Mouse (Mus musculus): ENCODE measurements around the gene Hmgcr. TPM values are rescaled to one million over a fixed set of nuclear protein-coding genes. Genes with fewer than 3 reads are reported as not detected.

Hmgcr gene
- total RNA-seq, 1 experiment = 143 TPM

DNA sequence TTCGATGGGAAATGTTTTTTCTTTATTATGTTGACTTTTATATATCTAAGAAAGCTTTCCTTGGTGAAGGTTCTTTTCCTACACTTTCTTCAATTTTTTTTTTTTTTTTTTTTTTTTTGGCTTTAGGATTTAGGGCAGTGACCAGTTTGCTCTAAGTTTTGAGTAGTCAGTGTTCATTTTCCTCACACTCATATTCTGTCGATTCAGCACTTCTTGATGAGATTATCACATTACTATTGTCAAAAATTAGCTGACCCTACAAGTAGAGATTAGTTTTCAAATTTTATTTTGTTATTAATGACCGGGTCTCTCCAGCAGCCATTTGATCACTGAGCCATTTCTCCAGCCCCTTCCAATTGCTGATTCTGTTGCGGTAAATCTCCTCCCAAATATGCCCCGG, 19.2 kb upstream of the Hmgcr start:
- no peaks in the 10 kb centered on the region for H3K4me1 ChIP-seq (ENCODE audit: control insufficient read depth in 2 of 2, insufficient read depth in 2 of 2, low read length in 2 of 2, poor library complexity in 1 of 2)
- in situ Hi-C loops (cut with MboI; ENCODE audit: low sequenced_read_pairs in 2 of 2, unreplicated experiment in 2 of 2) = no loop called here
- no peak overlapping the region for H3K9ac ChIP-seq (ENCODE audit: insufficient read depth, low read depth, low read length, poor library complexity, severe bottlenecking)
- no peak for TF ChIP-seq ZNF384 (IDR thresholded peaks at IDR 0.05; ENCODE audit: low read depth, low read length)
- TF ChIP-seq CHD2 (IDR thresholded peaks at IDR 0.05; ENCODE audit: low read depth, low read length) = no peak
- TF ChIP-seq ZC3H11A (IDR thresholded peaks at IDR 0.05; ENCODE audit: borderline replicate concordance, low read depth, low read length) = no peak
- TF ChIP-seq HCFC1 (IDR thresholded peaks at IDR 0.05; ENCODE audit: borderline replicate concordance, insufficient read depth, low read length) = no peak
- peak; percentile 75 for TF ChIP-seq MAFK (IDR thresholded peaks at IDR 0.05; ENCODE audit: insufficient read depth, low read depth, low read length)
- no peaks in the 10 kb centered on the region for H3K9me3 ChIP-seq (ENCODE audit: control insufficient read depth, insufficient read depth, low read depth, low read length)
- no peak for DNase-seq (ENCODE audit: low read depth, low spot score)
- H3K4me3 ChIP-seq (ENCODE audit: insufficient read depth in 1 of 2, low read depth in 1 of 2, low read length in 2 of 2, poor library complexity in 1 of 2, severe bottlenecking in 1 of 2) = no peak overlapping the region
- no peaks in the 10 kb centered on the region for H3K36me3 ChIP-seq (ENCODE audit: control insufficient read depth, insufficient read depth, low read length, poor library complexity, severe bottlenecking)
- H3K27ac ChIP-seq (ENCODE audit: insufficient read depth, low read depth, low read length, poor library complexity, severe bottlenecking) = no peak overlapping the region

DNA sequence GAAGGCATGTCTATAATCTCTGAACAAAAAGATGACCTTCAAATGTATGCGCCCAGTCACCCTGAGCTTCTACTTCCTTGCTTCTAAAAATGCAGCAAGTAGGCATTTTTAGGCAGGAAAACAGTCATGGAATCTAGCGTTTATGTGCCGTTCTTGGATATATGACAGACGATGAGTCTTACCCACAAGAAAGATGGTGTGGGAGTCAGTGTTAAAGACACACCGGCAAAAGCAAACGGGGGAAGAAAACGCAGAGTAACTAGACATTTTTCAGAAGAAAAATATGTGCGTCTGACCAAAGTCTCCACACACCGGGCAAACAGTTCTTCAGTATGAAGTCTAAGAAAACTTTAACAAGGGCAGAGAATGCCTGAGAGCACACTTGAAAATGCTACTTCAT, 16.5 kb upstream of the Hmgcr start:
- Histone ChIP-seq H3K27ac (ENCODE audit: insufficient read depth, low read depth, low read length, poor library complexity, severe bottlenecking) (no peak overlapping the region), H3K4me3 (ENCODE audit: insufficient read depth in 1 of 2, low read depth in 1 of 2, low read length in 2 of 2, poor library complexity in 1 of 2, severe bottlenecking in 1 of 2) (no peak overlapping the region), H3K4me1 (ENCODE audit: control insufficient read depth in 2 of 2, insufficient read depth in 2 of 2, low read length in 2 of 2, poor library complexity in 1 of 2) (no peaks in the 10 kb centered on the region), H3K9ac (ENCODE audit: insufficient read depth, low read depth, low read length, poor library complexity, severe bottlenecking) (no peak overlapping the region), H3K36me3 (ENCODE audit: control insufficient read depth, insufficient read depth, low read length, poor library complexity, severe bottlenecking) (no peaks in the 10 kb centered on the region), H3K9me3 (ENCODE audit: control insufficient read depth, insufficient read depth, low read depth, low read length) (no peaks in the 10 kb centered on the region)
- in situ Hi-C loops (cut with MboI; ENCODE audit: low sequenced_read_pairs in 2 of 2, unreplicated experiment in 2 of 2) = no loop called here
- no peak for DNase-seq (ENCODE audit: low read depth, low spot score)
- TF ChIP-seq CHD2 (IDR thresholded peaks at IDR 0.05; ENCODE audit: low read depth, low read length) = no peak
- TF ChIP-seq ZC3H11A (IDR thresholded peaks at IDR 0.05; ENCODE audit: borderline replicate concordance, low read depth, low read length) = no peak
- no peak for TF ChIP-seq ZNF384 (IDR thresholded peaks at IDR 0.05; ENCODE audit: low read depth, low read length)

DNA sequence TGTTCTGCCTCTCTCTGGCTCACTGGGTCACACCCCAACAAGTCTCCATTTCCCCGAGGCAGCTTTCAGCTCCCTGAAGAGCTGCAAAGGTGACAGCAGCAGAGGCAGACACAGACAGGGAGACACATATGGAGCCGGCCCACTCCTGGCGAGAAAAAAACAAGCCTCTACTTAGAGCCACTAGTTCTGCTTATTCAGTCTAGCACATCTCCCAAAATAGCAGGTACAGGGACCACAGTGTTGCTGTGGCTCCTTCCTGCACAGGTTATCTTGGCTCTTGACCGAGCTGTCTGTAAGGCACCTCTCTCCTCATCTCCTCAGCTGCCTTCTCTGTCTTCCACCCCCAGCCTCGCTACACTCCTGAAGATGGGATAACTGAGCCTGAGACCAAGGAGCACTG, 14.0 kb upstream of the Hmgcr start:
- Histone ChIP-seq H3K4me1 (ENCODE audit: control insufficient read depth in 2 of 2, insufficient read depth in 2 of 2, low read length in 2 of 2, poor library complexity in 1 of 2) (no peaks in the 10 kb centered on the region), H3K4me3 (ENCODE audit: insufficient read depth in 1 of 2, low read depth in 1 of 2, low read length in 2 of 2, poor library complexity in 1 of 2, severe bottlenecking in 1 of 2) (no peak overlapping the region), H3K9me3 (ENCODE audit: control insufficient read depth, insufficient read depth, low read depth, low read length) (no peaks in the 10 kb centered on the region), H3K27ac (ENCODE audit: insufficient read depth, low read depth, low read length, poor library complexity, severe bottlenecking) (no peak overlapping the region), H3K9ac (ENCODE audit: insufficient read depth, low read depth, low read length, poor library complexity, severe bottlenecking) (no peak overlapping the region), H3K36me3 (ENCODE audit: control insufficient read depth, insufficient read depth, low read length, poor library complexity, severe bottlenecking) (no peaks in the 10 kb centered on the region)
- TF ChIP-seq HCFC1 (IDR thresholded peaks at IDR 0.05; ENCODE audit: borderline replicate concordance, insufficient read depth, low read length) (no peak), CHD2 (IDR thresholded peaks at IDR 0.05; ENCODE audit: low read depth, low read length) (no peak), ZC3H11A (IDR thresholded peaks at IDR 0.05; ENCODE audit: borderline replicate concordance, low read depth, low read length) (no peak), ZNF384 (IDR thresholded peaks at IDR 0.05; ENCODE audit: low read depth, low read length) (no peak), MAFK (IDR thresholded peaks at IDR 0.05; ENCODE audit: insufficient read depth, low read depth, low read length) (no peak)
- no peak for DNase-seq (ENCODE audit: low read depth, low spot score)
- in situ Hi-C loops (cut with MboI; ENCODE audit: low sequenced_read_pairs in 2 of 2, unreplicated experiment in 2 of 2) = no loop called here

DNA sequence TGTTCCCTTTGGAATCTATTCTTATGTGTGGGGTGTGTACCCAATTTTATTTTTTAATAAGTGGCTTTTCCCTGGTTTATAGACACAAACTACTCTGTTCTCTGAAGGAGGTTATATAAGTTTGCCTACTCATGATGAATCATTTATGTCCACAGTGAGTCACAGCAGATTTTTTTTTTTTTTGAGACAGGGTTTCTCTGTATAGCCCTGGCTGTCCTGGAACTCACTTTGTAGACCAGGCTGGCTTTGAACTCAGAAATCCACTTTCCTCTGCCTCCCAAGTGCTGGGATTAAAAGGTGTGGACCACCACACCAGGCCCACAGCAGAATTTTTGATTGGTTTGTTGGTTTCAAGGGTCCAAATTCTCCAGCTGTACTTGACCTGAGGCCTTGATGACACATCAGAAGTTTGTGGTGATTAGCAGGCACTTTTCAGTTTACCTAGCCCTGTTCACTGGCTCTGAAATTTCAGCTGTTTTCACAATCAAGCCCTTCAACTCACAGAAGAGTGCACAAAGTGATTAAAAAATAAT, 10.4 kb upstream of the Hmgcr start:
- Histone ChIP-seq H3K36me3 (ENCODE audit: control insufficient read depth, insufficient read depth, low read length, poor library complexity, severe bottlenecking) (no peaks in the 10 kb centered on the region), H3K9ac (ENCODE audit: insufficient read depth, low read depth, low read length, poor library complexity, severe bottlenecking) (no peak overlapping the region), H3K27ac (ENCODE audit: insufficient read depth, low read depth, low read length, poor library complexity, severe bottlenecking) (no peak overlapping the region), H3K9me3 (ENCODE audit: control insufficient read depth, insufficient read depth, low read depth, low read length) (no peaks in the 10 kb centered on the region), H3K4me3 (ENCODE audit: insufficient read depth in 1 of 2, low read depth in 1 of 2, low read length in 2 of 2, poor library complexity in 1 of 2, severe bottlenecking in 1 of 2) (no peak overlapping the region), H3K4me1 (ENCODE audit: control insufficient read depth in 2 of 2, insufficient read depth in 2 of 2, low read length in 2 of 2, poor library complexity in 1 of 2) (peaks cover 3% of the 10 kb centered on the region in 2 experiments; a peak in 2 of 4 replicates)
- in situ Hi-C loops (cut with MboI; ENCODE audit: low sequenced_read_pairs in 2 of 2, unreplicated experiment in 2 of 2) = no loop called here
- no peak for DNase-seq (ENCODE audit: low read depth, low spot score)
- TF ChIP-seq MAFK (IDR thresholded peaks at IDR 0.05; ENCODE audit: insufficient read depth, low read depth, low read length) (no peak), ZNF384 (IDR thresholded peaks at IDR 0.05; ENCODE audit: low read depth, low read length) (no peak), ZC3H11A (IDR thresholded peaks at IDR 0.05; ENCODE audit: borderline replicate concordance, low read depth, low read length) (no peak), HCFC1 (IDR thresholded peaks at IDR 0.05; ENCODE audit: borderline replicate concordance, insufficient read depth, low read length) (no peak), CHD2 (IDR thresholded peaks at IDR 0.05; ENCODE audit: low read depth, low read length) (no peak)

All from ES-E14 (cell line).